Mouse (Mus musculus) urinary bladder, postnatal 14 days (tissue): ENCODE measurements around the gene Kcnip4.

Experiments used
- DNase-seq: peaks from one replicate; pipeline ENCODE4 v3.0.0; 2021; ENCODE audit warnings: low spot score

The Kcnip4 gene

DNA sequence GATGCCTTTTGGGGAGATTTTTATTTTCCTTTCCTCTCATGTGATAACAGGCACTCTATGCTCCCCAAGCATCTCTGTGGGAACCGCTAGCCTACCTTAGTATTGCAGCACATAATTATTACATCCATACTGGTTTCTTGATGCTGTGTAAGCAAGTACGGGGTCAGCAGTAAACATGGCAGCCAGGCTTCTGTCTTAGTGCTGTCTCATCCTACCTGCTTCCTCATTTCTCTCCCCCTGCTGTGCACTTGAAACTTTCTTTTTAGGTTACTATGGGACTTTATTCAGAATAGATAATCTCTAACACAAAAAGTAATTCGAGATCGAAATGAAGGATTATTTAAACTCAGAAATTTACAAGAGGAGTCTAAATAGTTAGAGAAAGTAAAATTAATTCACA, 973.0 kb downstream of the Kcnip4 start:
- DNase-seq = no peak

DNA sequence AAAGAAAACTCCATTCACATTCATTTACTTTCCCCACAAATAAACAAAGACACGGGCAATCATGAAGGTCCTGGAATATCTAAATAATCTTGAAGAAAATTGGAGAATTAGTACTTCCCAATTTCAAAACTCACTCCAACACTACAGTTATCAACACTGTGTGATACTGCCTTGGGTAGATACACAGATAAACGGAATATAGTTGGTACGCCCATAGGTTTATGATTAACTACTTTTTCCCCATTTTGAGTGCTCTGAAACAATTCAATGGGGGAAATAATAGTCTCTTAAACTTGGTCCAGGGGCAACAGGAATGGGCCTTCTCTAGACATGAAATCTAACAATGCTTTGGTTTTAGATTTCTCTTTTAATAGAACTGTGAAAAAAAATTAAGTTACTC, 978.9 kb downstream of the Kcnip4 start:
- DNase-seq = no peak

DNA sequence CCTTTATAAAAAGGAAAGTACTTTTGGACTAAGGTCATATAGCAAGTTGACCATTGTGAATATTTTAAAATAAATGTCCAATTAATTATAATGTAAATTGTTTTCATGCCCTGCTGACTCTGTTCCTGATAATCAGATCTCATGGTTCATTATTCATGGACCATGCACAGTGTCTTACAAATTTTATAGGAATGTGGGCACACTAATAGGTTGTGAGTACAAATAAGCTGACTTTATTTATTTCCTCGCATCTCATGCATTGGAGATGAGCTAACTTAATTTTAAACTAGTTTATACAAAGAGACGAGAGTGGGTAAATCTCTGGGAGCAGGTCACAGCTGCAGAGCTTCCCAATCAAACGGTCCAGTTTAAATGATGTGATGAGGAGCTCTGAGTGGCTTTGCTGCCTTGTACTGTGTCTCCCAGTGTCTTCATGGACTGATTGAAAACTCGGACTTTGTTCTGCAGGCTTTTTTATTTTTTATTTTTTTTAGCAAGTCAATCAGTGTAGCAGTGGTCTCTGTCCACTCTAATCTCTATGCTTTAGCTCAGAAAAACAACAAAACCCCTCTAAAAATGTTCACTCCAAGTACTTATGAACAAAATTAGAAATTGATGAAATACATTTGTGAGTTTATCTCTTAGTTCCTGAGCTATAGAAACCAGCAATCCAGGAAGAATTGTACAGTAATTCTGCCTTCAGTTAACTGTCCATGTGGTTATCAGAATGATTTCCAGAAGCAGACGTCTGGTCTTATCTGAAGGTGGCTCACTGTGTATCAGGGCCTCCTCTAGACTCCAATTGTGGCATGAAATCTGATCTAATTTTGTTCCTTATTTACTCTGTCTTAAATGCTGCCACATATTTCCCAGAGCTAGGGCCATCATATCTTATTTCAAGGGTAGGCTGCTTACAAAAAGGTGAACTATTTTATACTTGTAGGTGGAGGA, 979.6 kb downstream of the Kcnip4 start:
- no peak for DNase-seq

DNA sequence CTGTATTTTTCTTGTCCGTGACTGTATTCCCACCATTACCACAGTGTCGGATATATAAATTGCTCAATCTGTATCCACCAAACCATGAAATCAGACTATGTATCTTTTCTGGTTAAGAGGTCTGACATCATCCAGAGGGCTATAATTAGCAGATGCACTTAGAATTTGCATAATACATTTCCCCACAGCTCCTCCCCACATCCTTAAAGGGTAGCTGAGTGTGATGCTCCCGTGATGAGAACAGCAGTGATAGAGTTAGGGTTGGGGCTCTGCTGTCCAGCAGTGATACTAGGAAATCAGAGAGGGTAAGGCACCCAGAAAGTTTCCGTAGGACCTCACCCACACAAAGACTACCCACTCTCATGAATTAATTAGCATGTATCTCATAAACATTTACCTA, 1006.7 kb downstream of the Kcnip4 start:
- DNase-seq = no peak

DNA sequence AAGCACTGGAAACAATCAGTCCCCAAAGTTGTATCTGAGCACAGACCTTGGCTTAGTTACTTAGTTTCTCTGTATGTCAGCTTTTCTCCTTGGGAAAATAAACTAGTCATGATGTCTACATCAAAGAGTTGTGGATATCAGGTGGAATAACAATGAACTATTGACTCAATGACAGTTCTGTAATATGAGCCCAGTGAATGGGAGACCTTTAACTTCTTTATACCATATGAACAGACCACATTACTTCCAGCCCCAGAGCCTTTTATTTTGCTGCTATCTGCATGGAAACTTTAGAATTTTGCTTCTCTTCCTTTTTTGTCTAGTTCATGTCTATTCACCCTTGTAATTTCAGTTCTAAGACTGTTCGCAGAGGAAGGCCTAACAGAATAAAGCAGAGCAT, 1011.4 kb downstream of the Kcnip4 start:
- no peak for DNase-seq

DNA sequence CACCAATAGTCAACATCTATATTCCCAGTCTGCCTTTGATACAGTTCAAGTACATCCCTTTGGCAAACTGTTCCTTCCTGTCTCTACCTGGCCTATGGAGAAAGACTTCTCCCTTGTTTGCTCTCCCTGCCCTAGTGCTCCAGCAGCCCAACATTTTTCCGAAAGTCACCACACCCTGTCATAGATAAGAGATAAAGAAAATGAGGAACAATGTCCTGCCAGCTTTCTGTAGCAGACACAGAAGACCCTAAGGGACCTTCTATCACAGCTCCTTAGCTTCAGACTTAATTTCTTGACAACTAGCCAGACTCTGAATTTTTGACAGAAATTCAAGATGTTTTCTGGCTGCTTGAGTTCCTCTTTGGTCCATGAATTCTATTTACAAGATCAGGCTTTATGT, 1013.4 kb downstream of the Kcnip4 start:
- no peak for DNase-seq

DNA sequence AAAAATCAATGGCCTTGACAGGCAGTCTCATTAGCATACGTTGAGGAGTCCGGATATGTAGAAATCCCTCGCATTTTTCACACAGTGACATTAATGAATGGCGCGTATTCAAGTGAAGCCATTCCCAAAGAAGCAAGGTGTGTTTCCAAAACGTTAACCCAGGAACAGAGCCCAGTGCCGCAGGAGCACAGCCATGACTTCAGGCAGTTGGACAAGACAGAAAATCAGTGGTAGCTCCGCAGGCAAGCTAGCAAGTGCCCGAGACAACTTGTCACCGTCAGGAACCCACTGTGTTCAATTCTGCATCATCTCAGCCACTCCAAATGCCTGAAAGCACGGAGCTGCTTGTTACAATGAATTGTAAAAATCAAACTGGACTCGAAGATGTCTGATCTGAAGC, 1014.5 kb downstream of the Kcnip4 start:
- DNase-seq = no peak

DNA sequence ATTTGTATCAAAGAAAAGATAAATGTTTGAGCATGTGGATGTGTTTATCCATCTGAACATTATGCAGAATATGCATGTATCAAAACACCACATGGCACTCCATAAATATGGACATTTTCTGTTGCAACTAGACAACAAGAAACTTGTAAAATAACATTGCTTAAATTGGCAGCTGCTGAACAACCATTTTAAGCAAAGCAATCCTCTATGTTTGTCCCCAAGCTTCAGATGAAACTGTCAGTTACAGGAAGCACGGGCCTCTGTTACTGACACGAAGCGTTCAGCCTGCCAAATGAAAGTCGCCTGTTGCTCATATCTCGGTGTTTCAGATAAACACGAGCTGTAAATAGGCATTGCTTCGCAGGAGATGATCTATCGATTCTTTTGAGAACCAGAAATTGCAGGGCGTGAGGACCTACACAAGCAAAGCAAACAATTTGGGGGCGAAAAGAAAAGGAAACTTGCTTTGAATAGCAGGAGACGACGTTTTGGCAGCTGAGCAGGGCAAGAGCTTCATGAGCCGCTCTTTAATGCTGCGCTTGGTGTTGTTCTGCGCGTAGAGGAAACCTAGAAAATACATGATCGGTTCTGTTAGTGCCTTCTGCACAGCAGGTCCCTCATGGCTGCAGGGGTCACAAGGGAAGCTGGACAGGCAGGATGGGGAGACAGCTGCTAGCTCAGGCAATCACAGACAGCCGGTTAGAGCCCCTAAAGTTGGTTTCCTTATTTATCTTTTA, 1015.3 kb downstream of the Kcnip4 start:
- no peak for DNase-seq

DNA sequence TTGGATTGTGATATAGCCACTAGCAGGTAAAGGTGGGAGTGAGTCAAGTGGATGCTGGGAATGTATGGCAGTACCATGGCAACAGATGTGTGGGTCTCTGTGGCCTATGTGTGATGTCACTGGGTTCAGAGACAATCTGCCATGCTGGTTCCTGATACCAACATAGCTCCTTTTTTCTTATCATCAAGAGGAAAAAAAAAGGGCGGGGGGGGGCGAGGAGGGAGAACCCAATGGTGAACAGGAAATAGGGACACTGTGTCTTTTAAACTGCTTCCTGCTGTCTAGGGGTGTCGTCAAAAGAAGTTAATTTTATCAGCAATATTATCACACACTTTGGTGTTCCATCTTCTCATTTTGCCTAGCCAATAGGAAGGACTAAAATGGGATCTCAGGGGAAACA, 1021.6 kb downstream of the Kcnip4 start:
- no peak for DNase-seq

DNA sequence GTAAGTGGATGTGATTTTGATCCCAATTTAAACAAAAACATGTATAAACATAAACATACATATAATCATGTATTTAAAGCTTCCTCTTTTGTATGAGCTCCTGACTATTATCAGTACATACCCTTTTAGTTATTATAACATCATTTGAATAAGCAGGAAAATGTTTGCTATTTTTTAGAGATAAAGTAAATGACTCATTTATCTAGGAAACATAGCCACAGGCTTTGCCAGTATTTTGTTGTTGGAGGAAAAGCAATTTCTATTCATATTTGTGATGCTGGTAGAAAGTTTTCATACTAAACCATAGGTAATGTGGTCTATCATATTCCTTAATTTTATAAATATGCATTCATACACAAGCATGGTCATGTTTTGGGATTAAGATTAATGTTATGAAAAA, 1022.3 kb downstream of the Kcnip4 start:
- DNase-seq = no peak

DNA sequence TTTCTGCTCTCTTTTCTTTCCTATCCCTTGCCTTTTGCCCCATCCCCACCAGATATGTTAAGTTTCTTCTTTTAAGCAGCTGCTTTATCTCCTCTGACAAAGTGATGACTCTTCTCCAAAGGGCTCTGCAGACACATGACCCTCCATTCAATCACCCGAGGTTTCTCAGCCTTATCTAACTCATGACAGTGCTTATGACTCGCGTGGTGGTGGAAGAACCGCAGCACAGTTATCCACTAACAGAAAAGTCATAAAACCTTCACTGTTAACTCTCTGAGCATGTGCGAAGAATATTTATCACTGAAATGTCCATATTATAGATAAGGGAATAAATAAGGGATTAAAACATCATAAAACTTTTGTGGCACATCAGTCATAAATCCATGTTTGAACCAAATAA, 1024.5 kb downstream of the Kcnip4 start:
- DNase-seq = no peak

DNA sequence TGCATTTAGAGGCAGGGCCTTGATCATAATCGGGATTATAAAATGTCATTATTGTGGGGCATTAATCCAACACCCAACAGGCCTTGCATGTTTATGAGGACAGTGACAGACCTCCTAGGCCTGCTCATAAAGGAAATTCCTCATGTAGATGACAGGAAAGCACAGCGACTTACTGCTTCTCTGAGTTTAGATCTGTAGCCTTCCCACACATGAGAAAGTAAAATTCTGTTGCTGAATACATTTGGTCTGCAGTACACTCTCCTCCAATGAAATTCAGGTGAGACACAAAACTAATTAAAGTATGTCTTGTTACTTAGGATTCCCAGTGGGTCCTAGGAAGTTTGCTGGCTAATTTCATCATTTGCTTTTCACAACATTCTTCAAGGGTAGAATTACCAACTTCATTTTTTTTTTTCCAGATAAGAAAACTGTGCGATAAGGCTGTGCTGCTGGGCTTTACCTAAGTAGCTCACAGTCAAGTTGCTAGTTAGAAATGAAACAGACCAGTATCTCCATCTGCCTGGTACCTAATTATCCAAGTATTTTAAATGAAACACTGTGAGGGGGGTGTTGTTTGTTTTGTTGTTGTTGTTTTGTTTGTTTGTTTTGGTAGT, 1033.7 kb downstream of the Kcnip4 start:
- no peak for DNase-seq

DNA sequence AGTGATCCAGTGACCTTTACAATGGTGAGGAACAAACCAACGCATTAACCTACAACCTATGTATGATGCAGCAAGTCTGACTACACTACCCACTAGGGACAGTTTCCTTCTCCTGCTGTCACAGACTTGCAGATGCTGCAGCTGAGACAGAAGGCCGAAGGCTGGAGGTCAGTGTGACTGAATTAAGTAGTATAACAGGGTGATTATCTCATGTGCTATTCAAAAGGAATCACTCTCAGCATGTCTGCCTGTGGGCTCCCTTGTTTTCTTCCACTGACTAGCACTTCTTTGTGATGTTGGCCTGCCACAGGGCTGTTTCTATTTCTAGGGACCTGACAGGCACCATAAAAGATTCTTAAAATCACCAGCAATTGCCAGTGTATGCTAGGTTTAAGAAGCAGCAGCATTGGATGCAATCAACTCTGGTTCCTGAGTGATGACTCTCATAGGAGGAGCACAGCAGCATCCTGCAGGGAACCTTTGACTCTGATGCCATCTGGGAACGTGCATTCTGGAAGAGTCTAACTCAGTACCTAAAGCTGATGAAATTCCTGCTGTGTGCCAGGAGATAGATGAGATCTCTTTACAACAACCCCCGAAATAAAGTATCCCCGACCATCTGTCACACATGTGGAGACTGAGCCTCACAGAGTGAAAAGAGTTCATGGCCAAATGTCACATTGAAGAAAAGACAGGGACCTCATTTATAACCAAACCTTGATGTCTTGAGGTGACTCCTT, 1035.0 kb downstream of the Kcnip4 start:
- no peak for DNase-seq

DNA sequence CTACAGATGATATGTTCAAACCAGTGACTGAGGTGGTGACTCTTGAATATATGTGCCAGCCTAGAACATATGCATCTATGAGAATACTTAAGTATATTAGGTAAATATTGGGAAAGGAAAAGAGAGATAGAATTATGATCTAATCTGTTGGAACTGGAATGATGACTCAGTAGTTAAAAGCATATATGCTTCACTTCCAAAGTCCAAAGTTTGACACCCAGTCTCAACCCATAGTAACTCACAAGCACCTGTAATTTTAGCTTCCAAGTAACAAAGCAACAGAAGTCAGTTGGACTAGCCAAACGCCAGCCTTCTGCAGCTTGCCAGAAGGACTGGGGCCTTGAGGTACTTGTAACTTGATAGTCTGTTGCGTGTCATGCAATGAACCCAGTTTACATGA, 1041.6 kb downstream of the Kcnip4 start:
- DNase-seq = no peak

DNA sequence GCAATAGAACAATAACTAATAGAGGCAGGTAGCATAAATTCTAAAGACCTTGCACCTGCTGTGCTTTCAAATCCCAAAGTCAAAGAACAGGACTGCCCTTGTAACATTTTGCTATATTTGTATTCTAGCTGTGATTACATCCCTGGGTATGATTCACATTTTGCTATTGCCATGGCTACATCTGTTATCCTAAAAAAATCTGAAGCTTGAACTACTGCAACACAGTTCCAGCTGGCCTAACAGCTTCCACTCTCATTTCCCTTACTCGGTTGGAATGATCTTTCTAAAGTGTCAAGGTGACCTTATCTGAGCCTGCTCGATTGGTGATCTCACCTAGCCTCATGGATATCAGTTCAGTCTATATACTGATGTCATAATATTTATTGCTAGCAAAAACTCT, 1064.5 kb downstream of the Kcnip4 start:
- DNase-seq = no peak

DNA sequence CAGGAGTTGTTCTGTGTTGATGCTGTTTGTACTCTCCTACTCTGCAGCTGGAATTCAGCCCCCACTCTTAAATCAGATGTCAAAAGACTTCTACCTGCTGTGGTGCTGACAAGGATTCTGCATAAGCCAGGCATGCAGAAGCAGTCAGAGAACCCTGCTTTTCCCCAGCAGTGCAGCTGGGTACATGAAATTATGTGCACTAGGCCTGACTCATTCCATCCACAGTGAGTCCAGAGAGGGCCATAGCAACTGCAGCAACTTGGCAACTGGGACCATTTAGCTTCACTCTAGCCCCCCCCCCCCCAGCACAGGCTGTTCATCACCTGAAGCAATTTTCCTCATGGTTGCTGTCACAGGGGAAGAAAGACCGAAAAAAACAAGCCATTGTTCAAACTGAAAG, 1075.8 kb downstream of the Kcnip4 start:
- no peak for DNase-seq

DNA sequence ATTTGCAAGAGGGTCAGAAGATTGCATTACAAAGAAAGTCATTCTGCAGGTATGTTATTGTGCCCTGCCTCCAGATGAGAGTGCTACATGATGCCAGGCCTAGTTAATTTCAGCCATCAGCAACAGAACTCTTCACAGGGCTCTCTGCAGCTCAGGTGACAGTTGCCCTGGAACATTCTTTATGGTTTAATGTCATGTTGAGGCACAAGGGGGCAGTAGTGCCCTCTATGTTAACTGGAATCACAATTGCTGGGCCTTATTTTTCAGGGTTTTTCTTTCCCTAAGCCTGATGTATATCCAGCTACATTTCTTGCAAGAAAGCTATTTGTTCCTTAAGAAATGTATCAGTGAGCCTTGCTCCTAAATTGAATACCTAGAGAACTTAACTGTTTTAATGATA, 1094.2 kb downstream of the Kcnip4 start:
- peak; percentile 22 for DNase-seq

DNA sequence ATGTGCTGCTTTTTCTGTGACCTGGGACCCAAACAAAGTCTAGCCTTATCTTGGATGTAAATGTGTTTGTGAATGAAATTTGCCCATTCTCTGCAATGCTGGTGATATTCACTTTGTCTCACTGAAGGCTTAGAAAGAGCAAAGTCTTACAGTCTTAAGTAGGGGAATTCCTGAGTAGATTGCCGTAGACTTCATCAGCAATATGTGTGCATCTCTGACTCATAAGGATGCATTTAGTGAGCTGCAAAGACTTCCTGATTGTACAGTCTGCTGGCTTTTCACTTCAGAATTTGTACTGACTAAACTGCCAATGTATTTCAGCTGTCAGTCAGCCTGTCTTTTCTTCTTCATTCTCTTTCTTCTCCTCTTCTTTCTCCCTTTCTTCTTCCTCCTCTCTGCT, 1102.8 kb downstream of the Kcnip4 start:
- DNase-seq = no peak

DNA sequence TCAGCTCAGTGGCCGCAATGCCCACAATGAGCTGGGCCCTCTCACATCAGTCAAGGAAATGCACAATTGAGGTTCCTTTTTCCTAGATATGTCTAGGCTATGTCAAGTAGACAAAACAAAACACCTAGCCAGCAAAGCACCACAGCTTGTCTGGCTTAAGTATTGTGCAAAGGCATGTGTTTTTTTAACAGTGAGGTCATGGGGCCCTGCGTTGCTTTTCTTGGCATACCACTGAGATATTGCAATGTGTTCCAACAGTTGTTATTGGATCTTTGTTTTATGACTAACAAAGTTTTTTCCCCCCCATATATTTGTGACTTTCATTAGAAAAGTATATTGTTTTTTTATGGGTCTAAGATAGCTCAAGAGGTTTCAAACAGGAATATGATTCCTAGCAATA, 1105.0 kb downstream of the Kcnip4 start:
- DNase-seq = no peak

DNA sequence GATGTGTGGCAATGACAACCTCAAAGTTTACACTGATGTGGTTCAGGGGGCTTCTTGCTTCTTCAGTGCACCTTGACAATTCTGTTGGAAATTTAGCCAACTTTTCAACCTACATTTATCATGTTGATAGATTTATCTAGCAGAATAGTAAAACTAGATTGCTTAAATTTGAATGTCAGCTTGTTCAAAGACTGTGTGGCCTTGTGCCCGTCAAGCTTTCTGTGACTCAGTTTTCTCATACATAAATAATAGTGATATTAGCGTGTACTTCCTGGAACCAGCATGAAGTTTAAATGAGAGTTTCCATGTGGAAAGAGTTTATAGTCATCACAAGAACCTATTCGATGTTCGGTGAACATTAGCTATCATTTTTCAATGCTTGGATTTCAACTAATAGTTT, 1112.4 kb downstream of the Kcnip4 start:
- DNase-seq = no peak

DNA sequence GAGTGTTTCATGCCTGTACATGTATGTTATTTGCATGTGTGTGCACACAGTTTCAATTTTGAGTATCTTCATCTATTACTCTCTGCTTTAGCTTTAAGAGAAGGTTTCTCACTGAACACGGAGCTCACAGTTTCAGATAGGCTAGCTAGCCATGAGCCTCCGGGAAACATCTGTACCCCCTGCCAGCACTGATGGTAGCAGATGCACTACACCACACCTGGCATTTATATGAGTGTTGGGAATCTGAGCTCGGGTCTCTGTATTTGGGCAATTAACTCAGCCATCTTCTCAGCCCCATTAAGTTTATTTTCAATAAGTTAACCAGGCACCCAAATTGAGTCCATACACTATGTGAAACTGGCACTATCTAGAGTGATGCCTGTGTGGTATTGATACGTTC, 1113.2 kb downstream of the Kcnip4 start:
- no peak for DNase-seq

DNA sequence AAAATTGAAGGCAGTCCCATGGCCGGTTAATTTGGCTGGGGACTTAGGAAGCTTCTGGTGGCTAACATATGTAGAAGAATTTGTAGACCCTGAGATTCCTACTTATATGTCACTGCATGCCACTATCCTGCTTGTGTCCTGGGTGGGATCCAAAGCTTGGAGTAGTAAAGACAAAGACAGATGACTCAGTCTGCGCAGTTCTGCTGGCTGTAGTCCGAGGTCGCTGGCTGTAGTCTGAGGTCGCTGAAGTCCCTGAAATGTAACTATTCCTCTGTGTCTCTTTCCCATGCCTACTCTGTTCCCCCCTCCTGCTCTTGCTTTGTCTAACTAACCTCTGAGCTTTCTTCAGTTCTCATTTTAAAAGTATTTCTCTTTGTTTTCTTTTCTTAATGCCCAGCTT, 1114.4 kb downstream of the Kcnip4 start:
- no peak for DNase-seq
